Mouse (Mus musculus) Muller cell, postnatal 12 days (primary cell): ENCODE measurements around the gene Mettl14.

Experiments used
- DNase-seq: peaks from one replicate; pipeline ENCODE4 v3.0.0-alpha.2; 2015; ENCODE audit errors: inconsistent ontology term

The Mettl14 gene

GRCm38 (mm10) chr3:123320341-123320740, 65.6 kb downstream of the Mettl14 start:
- DNase-seq: no peak
